Mouse (Mus musculus): Measurements from ENCODE around the gene Mettl26. TPM values are rescaled to one million over a fixed set of nuclear protein-coding genes. Genes with fewer than 3 reads are reported as not detected.

The Mettl26 gene
- 47.1 and 50.6 TPM in 2 replicates for polyA plus RNA-seq (2015; fragmentation: Nextera tagmentation; extraction: Ambion mirVana)

- H3K9me3 ChIP-seq, result no peaks in the 10 kb centered on the region
- WGBS, result under 1% methylated on average over 25 of the region's 25 CpGs
- H3K36me3 ChIP-seq, result peaks cover 23% of the 10 kb centered on the region
- peaks cover 21% of the 10 kb centered on the region for H3K4me1 ChIP-seq
- H3K27me3 ChIP-seq, result no peaks in the 10 kb centered on the region
- peak within 1 kb of the TSS; percentile 94 for H3K4me2 ChIP-seq
- H3K27ac ChIP-seq, result peak within 1 kb of the TSS; percentile 93
- peak; percentile 74 for ATAC-seq (ENCODE audit: insufficient number of reproducible peaks, insufficient read depth, low FRiP score, low TSS enrichment, low read depth)
- H3K4me3 ChIP-seq, result peak within 1 kb of the TSS; percentile 80
- peak within 1 kb of the TSS; percentile 84 for H3K9ac ChIP-seq
These were observed at the start of gene Mettl26 for GRCm38 (mm10) chr17:25874721-25875170. TSS of gene Mettl26 (plus strand) at chr17:25875074.

DNA sequence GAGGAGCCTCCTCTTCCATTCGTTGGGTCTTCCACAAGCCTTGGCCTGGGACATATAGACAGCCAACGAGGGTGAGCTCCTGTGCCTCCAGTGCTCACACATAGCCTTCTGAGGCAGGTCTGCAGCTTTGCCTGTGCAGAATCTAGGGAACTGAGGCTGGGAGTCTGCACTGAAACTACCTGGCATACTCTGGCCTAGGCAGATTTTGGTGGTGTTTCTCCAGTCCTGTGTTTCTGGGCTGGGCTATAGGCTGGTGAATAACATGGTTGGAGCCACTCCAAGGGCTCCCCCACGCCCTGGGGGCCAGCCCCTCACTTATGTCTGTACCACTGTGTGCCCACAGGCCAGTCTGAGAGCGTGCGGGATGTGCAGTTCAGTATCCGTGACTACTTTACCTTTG lies 49.6 kb upstream of the Mettl26 start:
- no peak for ATAC-seq (ENCODE audit: insufficient number of reproducible peaks, insufficient read depth, low FRiP score, low TSS enrichment, low read depth)
- Histone ChIP-seq H3K4me1 (peaks cover 48% of the 10 kb centered on the region), H3K9ac (peak overlapping the region; percentile 11; the same call in 1 of the 2 replicates), H3K4me2 (peak overlapping the region; percentile 93; the same call in 1 of the 2 replicates), H3K36me3 (peaks cover 39% of the 10 kb centered on the region), H3K9me3 (no peaks in the 10 kb centered on the region), H3K27ac (no peak overlapping the region), H3K27me3 (peaks cover 18% of the 10 kb centered on the region), H3K4me3 (no peak overlapping the region)
- 81% methylated on average over 6 of the region's 6 CpGs for WGBS

DNA sequence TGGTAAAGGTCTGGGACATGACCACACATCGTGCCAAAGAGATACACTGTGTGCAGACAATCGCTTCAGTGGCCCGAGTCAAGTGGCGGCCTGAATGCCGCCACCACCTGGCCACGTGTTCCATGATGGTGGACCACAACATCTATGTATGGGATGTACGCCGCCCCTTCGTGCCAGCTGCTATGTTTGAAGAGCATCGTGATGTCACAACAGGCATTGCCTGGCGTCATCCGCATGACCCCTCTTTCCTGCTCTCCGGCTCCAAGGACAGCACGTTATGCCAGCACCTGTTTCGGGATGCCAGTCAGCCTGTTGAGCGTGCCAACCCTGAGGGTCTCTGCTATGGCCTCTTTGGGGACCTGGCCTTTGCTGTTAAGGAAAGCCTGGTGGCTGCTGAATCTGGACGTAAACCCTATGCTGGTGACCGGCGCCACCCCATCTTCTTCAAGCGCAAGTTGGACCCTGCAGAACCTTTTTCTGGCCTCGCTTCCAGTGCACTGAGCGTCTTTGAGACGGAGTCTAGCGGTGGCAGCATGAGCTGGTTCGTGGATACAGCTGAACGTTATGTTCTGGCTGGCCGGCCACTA lies 48.8 kb upstream of the Mettl26 start:
- H3K4me1 ChIP-seq, result peaks cover 55% of the 10 kb centered on the region
- H3K27me3 ChIP-seq, result peaks cover 12% of the 10 kb centered on the region
- WGBS, result 95% methylated on average over 27 of the region's 27 CpGs
- no peak for ATAC-seq (ENCODE audit: insufficient number of reproducible peaks, insufficient read depth, low FRiP score, low TSS enrichment, low read depth)
- no peaks in the 10 kb centered on the region for H3K9me3 ChIP-seq
- no peak overlapping the region; the same call in 1 of the 2 replicates for H3K27ac ChIP-seq
- peaks cover 47% of the 10 kb centered on the region for H3K36me3 ChIP-seq
- no peak overlapping the region for H3K4me3 ChIP-seq
- H3K9ac ChIP-seq, result no peak overlapping the region
- no peak overlapping the region for H3K4me2 ChIP-seq

- peaks cover 4% of the 10 kb centered on the region for H3K27me3 ChIP-seq
- WGBS, result 88% methylated on average over 13 of the region's 13 CpGs
These were observed 47.9 kb upstream of the Mettl26 start for GRCm38 (mm10) chr17:25827011-25827410.

DNA sequence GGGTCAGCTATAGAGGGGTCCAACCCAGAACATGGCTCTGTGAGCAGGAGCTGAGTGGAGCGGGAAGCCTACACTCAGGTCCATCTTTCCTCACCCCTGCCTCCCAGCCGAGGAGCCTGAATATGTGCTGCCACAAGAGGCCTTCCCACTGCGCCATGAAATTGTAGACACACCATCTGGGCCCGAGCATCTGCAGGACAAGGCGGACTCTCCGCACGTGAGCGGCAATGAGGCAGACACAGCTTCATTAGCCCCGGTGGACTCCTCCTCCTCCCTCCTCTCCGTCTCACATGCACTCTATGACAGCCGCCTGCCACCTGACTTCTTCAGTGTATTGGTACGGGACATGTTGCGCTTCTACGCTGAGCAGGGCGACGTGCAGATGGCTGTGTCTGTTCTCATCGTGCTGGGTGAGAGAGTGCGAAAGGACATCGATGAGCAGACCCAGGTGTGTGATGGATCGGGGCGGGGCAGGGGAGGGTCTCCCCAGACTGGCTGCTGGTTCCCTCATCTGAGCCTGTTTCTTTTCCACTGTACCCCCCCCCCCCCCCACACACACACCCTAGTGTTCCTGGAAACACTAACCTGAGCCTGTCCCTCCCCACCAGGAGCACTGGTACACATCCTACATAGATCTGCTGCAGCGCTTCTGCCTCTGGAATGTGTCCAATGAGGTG lies 47.2 kb upstream of the Mettl26 start:
- H3K9ac ChIP-seq, result peak overlapping the region; percentile 81; the same call in 1 of the 2 replicates
- no peaks in the 10 kb centered on the region for H3K27me3 ChIP-seq
- 0 out of 2 replicates have a peak overlapping the region, but pooled peaks have one; percentile 81 for H3K4me2 ChIP-seq
- peaks cover 55% of the 10 kb centered on the region for H3K36me3 ChIP-seq
- WGBS, result 87% methylated on average over 22 of the region's 22 CpGs
- H3K4me1 ChIP-seq, result peaks cover 66% of the 10 kb centered on the region
- no peak overlapping the region for H3K27ac ChIP-seq
- ATAC-seq (ENCODE audit: insufficient number of reproducible peaks, insufficient read depth, low FRiP score, low TSS enrichment, low read depth), result no peak
- H3K9me3 ChIP-seq, result no peaks in the 10 kb centered on the region
- peak overlapping the region; percentile 60; the same call in 1 of the 2 replicates for H3K4me3 ChIP-seq

More at GRCm38 (mm10) chr17:25827011-25827410, 47.9 kb upstream of the Mettl26 start:
- Histone ChIP-seq H3K27ac (no peak overlapping the region), H3K9me3 (no peaks in the 10 kb centered on the region), H3K4me3 (no peak overlapping the region), H3K4me1 (peaks cover 65% of the 10 kb centered on the region), H3K9ac (no peak overlapping the region), H3K36me3 (peaks cover 55% of the 10 kb centered on the region), H3K4me2 (no peak overlapping the region)
- no peak for ATAC-seq (ENCODE audit: insufficient number of reproducible peaks, insufficient read depth, low FRiP score, low TSS enrichment, low read depth)

- WGBS, result 81% methylated on average over 8 of the region's 8 CpGs
- Histone ChIP-seq H3K4me1 (peaks cover 64% of the 10 kb centered on the region), H3K9ac (peak overlapping the region; percentile 81), H3K36me3 (peaks cover 55% of the 10 kb centered on the region), H3K4me2 (peak overlapping the region; percentile 81), H3K27ac (peak overlapping the region; percentile 92; the same call in 1 of the 2 replicates), H3K4me3 (peak overlapping the region; percentile 60), H3K27me3 (no peaks in the 10 kb centered on the region), H3K9me3 (no peaks in the 10 kb centered on the region)
- no peak for ATAC-seq (ENCODE audit: insufficient number of reproducible peaks, insufficient read depth, low FRiP score, low TSS enrichment, low read depth)
These were observed 46.7 kb upstream of the Mettl26 start for GRCm38 (mm10) chr17:25828223-25828594.

DNA sequence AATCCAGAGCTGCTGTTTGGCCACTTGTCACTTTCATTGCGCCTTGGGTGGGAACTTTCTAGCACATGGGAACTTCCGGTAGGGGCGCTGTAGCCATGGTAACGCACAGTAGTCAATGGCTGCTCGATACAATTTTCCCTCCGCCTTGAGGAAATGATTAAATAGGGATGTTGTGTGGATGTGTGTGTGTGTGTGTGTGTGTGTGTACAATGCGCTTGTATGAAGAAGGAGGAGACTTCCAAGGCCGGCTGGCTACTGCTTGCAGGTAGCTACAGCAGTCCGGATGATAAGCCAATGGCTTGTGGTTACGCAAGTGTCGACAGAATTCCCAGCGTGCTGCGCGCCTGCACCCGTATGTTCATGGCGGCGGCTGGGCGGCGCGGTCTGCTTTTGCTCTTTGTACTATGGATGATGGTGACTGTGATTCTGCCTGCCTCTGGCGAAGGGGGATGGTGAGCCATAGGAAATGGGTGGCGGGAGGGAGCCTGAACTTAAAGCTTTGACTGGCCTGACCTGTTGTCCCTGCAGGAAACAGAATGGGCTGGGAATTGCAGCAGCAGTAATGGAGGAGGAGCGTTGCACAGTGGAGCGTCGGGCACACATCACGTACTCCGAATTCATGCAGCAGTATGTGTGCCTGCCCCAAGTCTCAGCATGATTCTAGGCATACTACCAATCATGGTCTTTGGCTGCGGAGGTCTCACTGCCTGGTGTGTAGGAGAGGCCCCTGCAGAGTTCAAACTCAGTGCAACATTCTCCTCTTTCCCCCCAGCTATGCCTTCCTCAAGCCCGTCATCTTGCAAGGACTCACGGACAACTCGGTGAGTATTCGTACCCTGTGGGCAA lies 45.9 kb upstream of the Mettl26 start, which contains the start of gene Jmjd8:
TSS of gene Jmjd8 (plus strand) at position 156 of the 846 bp plus-strand sequence.
- no peak for ATAC-seq (ENCODE audit: insufficient number of reproducible peaks, insufficient read depth, low FRiP score, low TSS enrichment, low read depth)
- H3K36me3 ChIP-seq, result peaks cover 55% of the 10 kb centered on the region
- peak within 1 kb of the TSS; percentile 60 for H3K4me3 ChIP-seq
- peaks cover 67% of the 10 kb centered on the region for H3K4me1 ChIP-seq
- no peaks in the 10 kb centered on the region for H3K27me3 ChIP-seq
- no peaks in the 10 kb centered on the region for H3K9me3 ChIP-seq
- peak within 1 kb of the TSS; percentile 81 for H3K4me2 ChIP-seq
- H3K27ac ChIP-seq, result peak within 1 kb of the TSS; percentile 92
- peak within 1 kb of the TSS; percentile 81 for H3K9ac ChIP-seq
- WGBS, result under 1% methylated on average over 32 of the region's 32 CpGs

DNA sequence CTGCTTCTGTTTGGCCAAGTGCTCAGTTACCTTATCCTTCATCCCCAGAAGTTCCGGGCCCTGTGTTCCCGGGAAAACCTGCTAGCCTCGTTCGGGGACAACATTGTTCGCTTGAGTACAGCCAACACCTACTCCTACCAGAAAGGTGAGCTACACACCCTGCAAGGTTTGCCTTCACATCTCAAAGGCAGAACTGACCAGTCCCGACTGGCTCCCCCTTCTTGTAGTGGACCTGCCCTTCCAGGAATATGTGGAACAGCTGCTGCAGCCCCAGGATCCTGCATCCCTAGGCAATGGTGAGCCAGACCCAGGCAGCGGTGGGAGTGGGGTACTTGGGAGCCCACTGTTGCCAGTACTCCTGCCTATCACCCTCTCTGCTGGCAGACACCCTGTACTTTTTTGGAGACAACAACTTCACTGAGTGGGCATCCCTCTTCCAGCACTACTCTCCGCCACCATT lies 45.3 kb upstream of the Mettl26 start:
- WGBS, result 39% methylated on average over 8 of the region's 8 CpGs
- Histone ChIP-seq H3K4me1 (peaks cover 67% of the 10 kb centered on the region), H3K4me2 (peak overlapping the region; percentile 81), H3K9me3 (no peaks in the 10 kb centered on the region), H3K27me3 (no peaks in the 10 kb centered on the region), H3K36me3 (peaks cover 56% of the 10 kb centered on the region), H3K27ac (peak overlapping the region; percentile 92), H3K4me3 (peak overlapping the region; percentile 60), H3K9ac (peak overlapping the region; percentile 81)
- ATAC-seq (ENCODE audit: insufficient number of reproducible peaks, insufficient read depth, low FRiP score, low TSS enrichment, low read depth), result no peak

DNA sequence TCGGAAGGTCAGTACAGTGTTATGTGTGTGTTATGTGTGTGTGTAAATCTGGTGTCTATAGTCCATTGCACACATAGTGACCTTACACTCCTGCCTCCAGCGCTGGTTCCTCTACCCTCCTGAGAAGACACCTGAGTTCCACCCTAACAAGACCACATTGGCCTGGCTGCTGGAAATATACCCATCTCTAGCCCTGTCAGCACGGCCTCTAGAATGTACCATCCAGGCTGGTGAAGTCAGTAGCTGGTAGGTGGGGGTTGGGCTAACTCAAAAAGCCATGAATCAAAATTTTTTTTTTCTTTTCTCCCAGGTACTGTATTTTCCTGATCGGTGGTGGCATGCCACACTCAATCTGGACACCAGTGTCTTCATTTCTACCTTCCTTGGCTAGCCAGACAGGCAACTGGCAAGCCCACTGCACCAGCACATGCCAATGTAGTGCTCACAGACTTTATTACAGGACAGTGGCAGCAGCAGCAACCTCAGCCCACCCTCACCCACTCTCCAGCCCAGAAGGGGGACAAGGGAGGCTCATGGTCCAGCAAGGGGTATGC lies 44.6 kb upstream of the Mettl26 start:
- Histone ChIP-seq H3K36me3 (peaks cover 62% of the 10 kb centered on the region), H3K27me3 (no peaks in the 10 kb centered on the region), H3K4me1 (peaks cover 67% of the 10 kb centered on the region), H3K4me2 (peak overlapping the region; percentile 81), H3K27ac (no peak overlapping the region), H3K9ac (no peak overlapping the region; the same call in none of the 2 replicates), H3K4me3 (peak overlapping the region; percentile 86; the same call in 1 of the 2 replicates), H3K9me3 (no peaks in the 10 kb centered on the region)
- no peak for ATAC-seq (ENCODE audit: insufficient number of reproducible peaks, insufficient read depth, low FRiP score, low TSS enrichment, low read depth)
- WGBS, result 80% methylated on average over 4 of the region's 4 CpGs

- Histone ChIP-seq H3K36me3 (peaks cover 62% of the 10 kb centered on the region), H3K27ac (no peak overlapping the region), H3K9ac (peak overlapping the region; percentile 93), H3K27me3 (no peaks in the 10 kb centered on the region), H3K9me3 (no peaks in the 10 kb centered on the region), H3K4me2 (peak overlapping the region; percentile 98), H3K4me1 (peaks cover 70% of the 10 kb centered on the region), H3K4me3 (peak overlapping the region; percentile 86)
- WGBS, result 83% methylated on average over 14 of the region's 14 CpGs
- no peak for ATAC-seq (ENCODE audit: insufficient number of reproducible peaks, insufficient read depth, low FRiP score, low TSS enrichment, low read depth)
These were observed 44.0 kb upstream of the Mettl26 start for GRCm38 (mm10) chr17:25830806-25831431.

All from embryonic facial prominence, embryonic 13.5 days (tissue).